Mouse (Mus musculus): ENCODE data around the gene Gsc. TPM values are rescaled to one million over a fixed set of nuclear protein-coding genes. Genes with fewer than 3 reads are reported as not detected.

Gene Gsc
- total and polyA plus RNA-seq, 2 experiments from 2014 or later: 1.5 TPM; not detected in 1

GRCm38 (mm10) chr12:104433951-104434735 is 39.0 kb downstream of the Gsc start:
- Histone ChIP-seq H3K4me3 (ENCODE audit: low read depth, low read length) (no peak overlapping the region), H3K36me3 (ENCODE audit: insufficient read depth) (no peaks in the 10 kb centered on the region), H3K27me3 (ENCODE audit: insufficient read depth, low read length) (no peaks in the 10 kb centered on the region), H3K27ac (ENCODE audit: low read depth, low read length) (no peak overlapping the region), H3K9ac (no peak overlapping the region), H3K4me2 (ENCODE audit: low read depth) (no peak overlapping the region), H3K9me3 (ENCODE audit: low read length) (no peaks in the 10 kb centered on the region), H3K4me1 (ENCODE audit: insufficient read depth) (no peaks in the 10 kb centered on the region)
- TF ChIP-seq CTCF (IDR thresholded peaks at IDR 0.05; ENCODE audit: low read depth): no peak
- ATAC-seq: no peak
- DNase-seq: no peak
- 76% methylated on average over 20 of the region's 20 CpGs for WGBS

- Histone ChIP-seq H3K27ac (ENCODE audit: low read depth, low read length) (no peak overlapping the region), H3K4me1 (ENCODE audit: insufficient read depth) (no peaks in the 10 kb centered on the region), H3K4me3 (ENCODE audit: low read depth, low read length) (no peak overlapping the region), H3K9ac (no peak overlapping the region), H3K9me3 (ENCODE audit: low read length) (no peaks in the 10 kb centered on the region), H3K27me3 (ENCODE audit: insufficient read depth, low read length) (no peaks in the 10 kb centered on the region), H3K4me2 (ENCODE audit: low read depth) (no peak overlapping the region), H3K36me3 (ENCODE audit: insufficient read depth) (no peaks in the 10 kb centered on the region)
- ATAC-seq: no peak
- 18% methylated on average over 7 of the region's 7 CpGs for WGBS
- TF ChIP-seq CTCF (IDR thresholded peaks at IDR 0.05; ENCODE audit: low read depth): no peak
- no peak for DNase-seq
These were observed 39.9 kb downstream of the Gsc start for GRCm38 (mm10) chr12:104433214-104433613.

GRCm38 (mm10) chr12:104431359-104431758 is 41.8 kb downstream of the Gsc start:
- H3K4me2 ChIP-seq (ENCODE audit: low read depth): no peak overlapping the region
- no peak for DNase-seq

GRCm38 (mm10) chr12:104426915-104427314 is 46.2 kb downstream of the Gsc start:
- Histone ChIP-seq H3K9me3 (ENCODE audit: low read length) (no peaks in the 10 kb centered on the region), H3K36me3 (ENCODE audit: insufficient read depth) (no peaks in the 10 kb centered on the region), H3K4me1 (ENCODE audit: insufficient read depth) (no peaks in the 10 kb centered on the region), H3K4me3 (ENCODE audit: low read depth, low read length) (no peak overlapping the region), H3K27me3 (ENCODE audit: insufficient read depth, low read length) (no peaks in the 10 kb centered on the region), H3K4me2 (ENCODE audit: low read depth) (no peak overlapping the region), H3K27ac (ENCODE audit: low read depth, low read length) (no peak overlapping the region), H3K9ac (no peak overlapping the region)
- TF ChIP-seq CTCF (IDR thresholded peaks at IDR 0.05; ENCODE audit: low read depth): peak; percentile 77
- 3% methylated on average over 7 of the region's 7 CpGs for WGBS
- DNase-seq (peak; percentile 61), ATAC-seq (peak; percentile 56)

More at GRCm38 (mm10) chr12:104431359-104431758, 41.8 kb downstream of the Gsc start:
- no peak overlapping the region for H3K4me3 ChIP-seq (ENCODE audit: low read depth, low read length)
- TF ChIP-seq CTCF (IDR thresholded peaks at IDR 0.05; ENCODE audit: low read depth): no peak
- no peak overlapping the region for H3K27ac ChIP-seq (ENCODE audit: low read depth, low read length)
- no peak for ATAC-seq
- H3K27me3 ChIP-seq (ENCODE audit: insufficient read depth, low read length): no peaks in the 10 kb centered on the region
- no peak overlapping the region for H3K9ac ChIP-seq
- WGBS: 32% methylated on average over 10 of the region's 10 CpGs
- no peaks in the 10 kb centered on the region for H3K9me3 ChIP-seq (ENCODE audit: low read length)
- H3K4me1 ChIP-seq (ENCODE audit: insufficient read depth): no peaks in the 10 kb centered on the region
- no peaks in the 10 kb centered on the region for H3K36me3 ChIP-seq (ENCODE audit: insufficient read depth)

- Histone ChIP-seq H3K9me3 (ENCODE audit: low read length) (no peaks in the 10 kb centered on the region), H3K27ac (ENCODE audit: low read depth, low read length) (no peak overlapping the region), H3K4me1 (ENCODE audit: insufficient read depth) (no peaks in the 10 kb centered on the region), H3K36me3 (ENCODE audit: insufficient read depth) (no peaks in the 10 kb centered on the region), H3K4me2 (ENCODE audit: low read depth) (no peak overlapping the region), H3K4me3 (ENCODE audit: low read depth, low read length) (no peak overlapping the region), H3K27me3 (ENCODE audit: insufficient read depth, low read length) (no peaks in the 10 kb centered on the region), H3K9ac (no peak overlapping the region)
- DNase-seq: no peak
- WGBS: 81% methylated on average over 3 of the region's 3 CpGs
- TF ChIP-seq CTCF (IDR thresholded peaks at IDR 0.05; ENCODE audit: low read depth): no peak
- ATAC-seq: no peak
These were observed 47.5 kb downstream of the Gsc start for GRCm38 (mm10) chr12:104425591-104425990.

GRCm38 (mm10) chr12:104422615-104423392 is 50.3 kb downstream of the Gsc start:
- H3K4me1 ChIP-seq (ENCODE audit: insufficient read depth): peaks cover 5% of the 10 kb centered on the region; the same call in 1 of the 2 replicates
- H3K9me3 ChIP-seq (ENCODE audit: low read length): no peaks in the 10 kb centered on the region
- no peaks in the 10 kb centered on the region for H3K36me3 ChIP-seq (ENCODE audit: insufficient read depth)
- ATAC-seq (no peak; the same call in 1 of the 2 replicates), DNase-seq (no peak)
- H3K27me3 ChIP-seq (ENCODE audit: insufficient read depth, low read length): no peaks in the 10 kb centered on the region
- no peak overlapping the region for H3K4me3 ChIP-seq (ENCODE audit: low read depth, low read length)
- 66% methylated on average over 11 of the region's 11 CpGs for WGBS
- no peak overlapping the region for H3K27ac ChIP-seq (ENCODE audit: low read depth, low read length)
- H3K4me2 ChIP-seq (ENCODE audit: low read depth): no peak overlapping the region
- TF ChIP-seq CTCF (IDR thresholded peaks at IDR 0.05; ENCODE audit: low read depth): no peak
- H3K9ac ChIP-seq: no peak overlapping the region

Other genes with a start within 250 kb of the Gsc start
- gene Serpina3g, start 237.1 kb downstream of the Gsc start, total RNA-seq (2014; rRNA removed): 0.15 and 0.43 TPM in 2 replicates
- 0.47 and 0.48 TPM in 2 replicates for gene Serpina3g, start 237.1 kb downstream of the Gsc start, polyA plus RNA-seq (2015; fragmentation: Nextera tagmentation; extraction: Ambion mirVana)
- gene Serpina3i, start 210.2 kb downstream of the Gsc start, total RNA-seq (2014; rRNA removed): 0.10 TPM in 1 of 2 replicates, not detected in the other
- gene Serpina3i, start 210.2 kb downstream of the Gsc start, polyA plus RNA-seq (2015; fragmentation: Nextera tagmentation; extraction: Ambion mirVana): not detected in 2 replicates
- not detected in 2 replicates for gene Serpina3j, start 158.8 kb downstream of the Gsc start, total RNA-seq (2014; rRNA removed)
- gene Serpina3j, start 158.8 kb downstream of the Gsc start, polyA plus RNA-seq (2015; fragmentation: Nextera tagmentation; extraction: Ambion mirVana): not detected in 2 replicates
- gene Serpina3k, start 134.8 kb downstream of the Gsc start, total RNA-seq (2014; rRNA removed): not detected in 2 replicates
- not detected in 2 replicates for gene Serpina3k, start 134.8 kb downstream of the Gsc start, polyA plus RNA-seq (2015; fragmentation: Nextera tagmentation; extraction: Ambion mirVana)
- gene Serpina3m, start 134.8 kb downstream of the Gsc start, total RNA-seq (2014; rRNA removed): not detected in 2 replicates
- not detected in 2 replicates for gene Serpina3m, start 134.8 kb downstream of the Gsc start, polyA plus RNA-seq (2015; fragmentation: Nextera tagmentation; extraction: Ambion mirVana)
- gene Serpina3n, start 66.6 kb downstream of the Gsc start, total RNA-seq (2014; rRNA removed): 3.8 and 4.2 TPM in 2 replicates
- gene Serpina3n, start 66.6 kb downstream of the Gsc start, polyA plus RNA-seq (2015; fragmentation: Nextera tagmentation; extraction: Ambion mirVana): 1.6 and 3.3 TPM in 2 replicates